Mouse (Mus musculus) heart, embryonic 13.5 days (tissue): ENCODE data around the gene Rnf214. TPM values are rescaled to one million over a fixed set of nuclear protein-coding genes. Genes with fewer than 3 reads are reported as not detected.

ENCODE experiments used
- ATAC-seq: fragments of 200-750 bp; cut with Nextera tagmentation; 2 replicates; pipeline ENCODE4 v1.8.0; 2017; ENCODE audit warnings: moderate TSS enrichment; ENCODE audit not compliant: insufficient number of reproducible peaks, low FRiP score, low TSS enrichment; ENCODE audit errors: extremely low read depth
- H3K27ac ChIP-seq: fragments of 300-500 bp; sonication (generic); replicated peaks from 2 replicates; pipeline ENCODE4 v1.5.1; 2015; ENCODE audit warnings: moderate library complexity, mild to moderate bottlenecking, inconsistent platforms
- H3K27me3 ChIP-seq: fragments of 300-500 bp; sonication (generic); replicated peaks from 2 replicates; pipeline ENCODE4 v1.6.1; 2015; ENCODE audit warnings: mild to moderate bottlenecking, inconsistent platforms
- H3K36me3 ChIP-seq: fragments of 300-500 bp; sonication (generic); 2 replicates; pipeline ENCODE4 v1.6.1; 2015; ENCODE audit warnings: mild to moderate bottlenecking, inconsistent platforms
- H3K4me1 ChIP-seq: fragments of 300-500 bp; sonication (generic); 2 replicates; pipeline ENCODE4 v1.6.1; 2015; ENCODE audit warnings: inconsistent platforms
- H3K4me2 ChIP-seq: fragments of 300-500 bp; sonication (generic); 2 replicates; pipeline ENCODE4 v1.6.1; 2015; ENCODE audit warnings: inconsistent platforms, mild to moderate bottlenecking, moderate library complexity
- H3K4me3 ChIP-seq: fragments of 300-500 bp; sonication (generic); 2 replicates; pipeline ENCODE4 v1.5.1; 2015; ENCODE audit warnings: moderate library complexity, mild to moderate bottlenecking, inconsistent platforms
- H3K9ac ChIP-seq: fragments of 300-500 bp; sonication (generic); 2 replicates; pipeline ENCODE4 v1.6.1; 2015; ENCODE audit warnings: inconsistent platforms, mild to moderate bottlenecking, moderate library complexity
- H3K9me3 ChIP-seq: fragments of 300-500 bp; sonication (generic); 2 replicates; pipeline ENCODE4 v1.6.1; 2016; ENCODE audit warnings: inconsistent platforms
- WGBS: fragments of 180-500 bp; shearing (Covaris S2); methylation state at CpG from one replicate; pipeline ENCODE4 v1.1.7; 2015; ENCODE audit warnings: mixed read lengths; 5-methylcytosine and 5-hydroxymethylcytosine counted together
- polyA plus RNA-seq: library from polyadenylated mRNA; unstranded; fragments of >200 nt; fragmentation: Nextera tagmentation; extraction: Ambion mirVana; gene quantifications from 2 replicates; pipeline ENCODE4 v1.2.1, GENCODE M21; 2015

Gene Rnf214
- polyA plus RNA-seq, result 40.0 and 40.7 TPM in 2 replicates

GRCm38 (mm10) chr9:45906355-45907077 lies at the start of gene Rnf214, which contains the start of gene Pcsk7:
TSS of gene Rnf214 (minus strand) at chr9:45906911.
TSS of gene Pcsk7 (plus strand) at chr9:45906497.
- H3K4me3 ChIP-seq, result peak within 1 kb of the TSS; percentile 74
- ATAC-seq, result peak; percentile 86
- peaks cover 55% of the 10 kb centered on the region for H3K36me3 ChIP-seq
- no peaks in the 10 kb centered on the region for H3K9me3 ChIP-seq
- H3K27me3 ChIP-seq, result no peaks in the 10 kb centered on the region
- peak within 1 kb of the TSS; percentile 78 for H3K4me2 ChIP-seq
- peak within 1 kb of the TSS; percentile 98 for H3K9ac ChIP-seq
- whole genome bisulfite sequencing, result under 1% methylated on average over 65 of the region's 80 CpGs
- H3K4me1 ChIP-seq, result peaks cover 26% of the 10 kb centered on the region
- H3K27ac ChIP-seq, result peak within 1 kb of the TSS; percentile 98

DNA sequence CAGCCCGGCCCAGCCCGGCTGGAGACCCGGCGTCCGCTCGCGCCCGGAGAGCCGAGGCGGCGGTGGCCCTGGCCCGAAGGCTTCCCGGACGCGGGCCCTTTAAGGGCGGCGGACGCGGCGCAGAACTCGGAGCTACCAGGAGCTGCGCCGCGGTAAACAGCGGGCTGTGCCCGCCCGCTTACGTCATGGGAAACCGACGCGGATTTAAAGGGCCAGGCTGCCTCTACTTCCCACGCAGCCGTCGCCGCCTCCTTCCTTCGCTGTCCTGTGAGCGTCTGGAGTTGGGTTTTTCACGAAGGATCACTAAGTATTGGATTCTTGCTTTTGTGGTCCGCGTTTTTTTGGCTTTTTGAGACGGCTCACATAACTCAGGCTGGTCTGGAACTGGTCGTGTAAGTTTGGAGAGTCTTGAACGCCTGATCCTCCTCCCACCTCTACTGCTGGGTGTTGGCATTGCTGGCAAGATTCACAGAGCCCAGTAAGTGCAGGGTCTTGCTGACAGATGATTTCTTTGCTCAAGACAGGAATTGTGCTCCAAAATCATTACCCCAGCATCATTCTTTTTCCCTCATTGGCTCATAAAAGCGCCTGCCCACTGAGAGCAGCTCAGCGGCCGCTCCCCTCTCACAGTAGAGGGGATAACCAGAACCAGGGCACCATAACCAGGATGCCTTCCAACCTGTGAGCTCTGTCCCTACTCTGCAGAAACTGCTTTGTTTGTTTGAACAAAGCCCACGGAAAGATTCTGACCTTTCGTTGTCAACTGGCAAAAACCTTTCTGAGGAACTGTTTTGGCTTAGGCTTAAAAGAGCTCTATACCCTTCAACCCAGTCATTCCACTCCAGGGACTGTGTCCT lies 48.6 kb upstream of the Rnf214 start, which contains the start of gene Sidt2:
TSS of gene Sidt2 (minus strand) at position 152 of the 857 bp plus-strand sequence.
- Histone ChIP-seq H3K27ac (peak within 1 kb of the TSS; percentile 93), H3K9ac (peak within 1 kb of the TSS; percentile 95), H3K4me2 (peak within 1 kb of the TSS; percentile 82), H3K4me3 (peak within 1 kb of the TSS; percentile 77), H3K36me3 (peaks cover 24% of the 10 kb centered on the region), H3K9me3 (no peaks in the 10 kb centered on the region), H3K4me1 (peaks cover 44% of the 10 kb centered on the region), H3K27me3 (no peaks in the 10 kb centered on the region)
- ATAC-seq, result peak; percentile 85
- under 1% methylated on average over 48 of the region's 48 CpGs for WGBS

DNA sequence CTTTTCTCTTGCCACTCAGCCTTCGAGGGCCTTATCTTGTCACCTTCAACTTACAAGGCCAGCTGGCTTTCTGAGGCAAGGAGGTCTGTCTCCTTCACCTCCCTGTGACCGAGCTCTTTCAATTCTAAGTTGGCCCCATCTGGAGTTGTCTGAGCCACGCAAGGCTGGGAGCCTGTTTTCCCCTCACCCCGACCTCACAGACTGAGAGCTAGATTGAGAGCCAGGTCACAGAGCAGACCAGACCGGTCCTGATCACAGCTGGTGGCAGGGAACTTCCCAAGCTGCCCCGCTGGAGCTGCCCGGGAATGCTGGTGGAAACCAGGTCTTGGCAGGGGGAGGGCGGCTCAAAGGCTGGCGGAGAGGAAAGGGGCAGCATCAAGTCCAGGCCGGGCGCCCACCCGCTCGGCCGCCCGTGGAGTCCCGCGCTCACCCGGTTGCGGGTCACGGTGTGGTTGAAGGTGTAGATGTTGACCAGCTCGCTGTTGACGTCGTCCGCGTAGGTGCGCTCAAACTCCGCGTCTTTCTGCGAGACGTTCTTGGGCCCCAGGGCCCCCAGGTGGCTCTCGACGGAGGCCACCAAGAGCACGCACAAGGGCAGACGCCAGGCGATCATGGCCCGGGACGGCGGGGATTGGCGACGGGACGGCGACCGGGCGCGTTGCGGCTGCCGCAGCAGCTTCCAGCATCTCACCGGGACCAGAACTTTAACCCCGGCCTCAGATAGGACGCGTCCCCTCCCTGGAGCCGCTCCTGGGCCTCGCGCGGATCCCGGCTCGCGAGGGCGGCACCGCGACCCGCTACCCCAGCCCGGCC lies 47.8 kb upstream of the Rnf214 start:
- no peaks in the 10 kb centered on the region for H3K27me3 ChIP-seq
- peak; percentile 43; the same call in 1 of the 2 replicates for ATAC-seq
- H3K4me3 ChIP-seq, result peak overlapping the region; percentile 77
- peak overlapping the region; percentile 95 for H3K9ac ChIP-seq
- under 1% methylated on average over 58 of the region's 63 CpGs for WGBS
- H3K4me1 ChIP-seq, result peaks cover 44% of the 10 kb centered on the region
- H3K4me2 ChIP-seq, result peak overlapping the region; percentile 82
- H3K36me3 ChIP-seq, result peaks cover 32% of the 10 kb centered on the region
- peak overlapping the region; percentile 93 for H3K27ac ChIP-seq
- H3K9me3 ChIP-seq, result no peaks in the 10 kb centered on the region

DNA sequence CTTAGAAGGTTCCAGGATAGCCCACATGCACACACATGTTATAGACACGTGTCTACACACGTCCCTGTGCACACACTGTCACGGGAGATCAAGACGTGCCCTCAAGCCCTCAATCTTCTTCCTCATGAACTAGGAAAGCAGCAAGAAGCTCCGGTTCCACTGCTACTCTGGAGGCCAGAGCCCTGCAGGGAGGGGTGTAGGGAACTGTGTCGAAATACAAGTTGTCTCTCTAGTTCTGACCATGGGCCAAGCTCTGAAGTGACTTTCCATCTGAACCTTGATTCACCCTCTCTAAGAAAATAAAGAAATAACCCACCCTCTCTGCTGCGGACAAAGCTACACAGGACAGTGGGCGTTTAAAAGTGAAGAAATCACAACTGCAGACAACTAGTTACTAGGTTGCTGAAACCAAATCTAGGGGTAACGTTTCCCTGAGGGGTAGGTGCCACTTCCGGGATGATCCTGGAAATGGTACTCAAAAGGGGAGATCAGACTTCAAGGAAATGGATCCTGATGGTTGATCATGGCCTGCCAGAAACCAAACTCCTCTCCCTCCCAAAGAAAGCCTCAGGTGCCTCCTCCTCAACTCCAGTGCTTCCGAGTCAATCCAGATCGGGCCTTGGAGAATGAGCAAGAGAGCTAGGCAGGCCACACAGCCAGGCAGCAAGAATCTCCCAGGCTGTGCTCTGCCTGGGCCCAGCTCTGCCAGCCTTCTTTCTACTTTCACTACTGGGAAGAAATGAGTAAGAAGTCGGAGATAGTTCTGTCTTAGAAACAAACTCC lies 47.0 kb upstream of the Rnf214 start:
- no peak for ATAC-seq
- WGBS, result 52% methylated on average over 13 of the region's 13 CpGs

DNA sequence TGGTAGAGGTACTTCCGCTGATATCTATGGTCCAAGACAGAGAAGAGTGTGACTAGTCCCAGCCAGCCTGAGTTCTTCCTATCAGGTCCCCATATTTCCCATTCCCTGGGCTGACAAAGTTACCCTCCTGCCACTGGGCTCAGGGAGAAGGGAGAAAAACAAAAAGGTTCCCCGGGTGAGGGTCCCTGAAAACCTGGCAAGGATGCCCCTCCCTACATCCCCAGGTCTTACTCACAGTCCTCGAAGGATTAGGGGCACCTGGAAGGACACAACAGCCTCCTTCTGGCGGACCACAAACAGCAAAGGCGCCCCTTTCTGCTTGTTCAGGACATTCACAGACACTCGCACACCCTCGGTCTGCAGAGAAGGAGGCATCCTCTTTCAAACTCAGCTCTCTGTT lies 46.2 kb upstream of the Rnf214 start:
- H3K4me3 ChIP-seq, result peak overlapping the region; percentile 77

More for the DNA sequence above, 47.0 kb upstream of the Rnf214 start:
- no peaks in the 10 kb centered on the region for H3K9me3 ChIP-seq
- H3K9ac ChIP-seq, result peak overlapping the region; percentile 95
- no peaks in the 10 kb centered on the region for H3K27me3 ChIP-seq
- peaks cover 40% of the 10 kb centered on the region for H3K36me3 ChIP-seq
- H3K27ac ChIP-seq, result peak overlapping the region; percentile 93
- peaks cover 40% of the 10 kb centered on the region for H3K4me1 ChIP-seq
- H3K4me3 ChIP-seq, result peak overlapping the region; percentile 77
- H3K4me2 ChIP-seq, result peak overlapping the region; percentile 82

DNA sequence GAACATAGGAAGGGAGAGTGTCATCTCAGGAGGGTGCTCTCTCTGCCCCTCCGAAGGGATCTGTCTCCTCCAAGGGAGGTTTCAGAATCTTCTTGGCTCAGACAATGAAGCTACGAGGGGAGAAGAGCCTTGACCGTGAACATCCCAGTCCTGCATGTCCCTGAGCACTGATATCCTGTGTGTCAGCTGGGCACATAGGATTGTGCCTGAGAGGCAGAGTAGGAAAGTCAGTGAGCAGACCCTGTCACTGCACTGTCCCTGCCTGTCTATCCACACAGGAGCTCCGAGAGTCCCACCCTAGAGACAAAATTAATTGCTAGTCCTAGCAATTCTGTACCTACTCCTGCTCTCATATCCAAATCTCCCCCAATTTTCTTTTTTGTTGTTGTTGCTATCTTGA lies 45.3 kb upstream of the Rnf214 start:
- 82% methylated on average over 4 of the region's 4 CpGs for WGBS
- no peak for ATAC-seq

More for the DNA sequence above, 46.2 kb upstream of the Rnf214 start:
- WGBS, result 78% methylated on average over 7 of the region's 7 CpGs
- peaks cover 32% of the 10 kb centered on the region for H3K4me1 ChIP-seq
- ATAC-seq, result no peak
- H3K36me3 ChIP-seq, result peaks cover 48% of the 10 kb centered on the region
- H3K9ac ChIP-seq, result peak overlapping the region; percentile 95
- H3K27ac ChIP-seq, result no peak overlapping the region
- no peaks in the 10 kb centered on the region for H3K27me3 ChIP-seq
- no peaks in the 10 kb centered on the region for H3K9me3 ChIP-seq
- peak overlapping the region; percentile 82 for H3K4me2 ChIP-seq

GRCm38 (mm10) chr9:45946872-45947183 lies 40.1 kb upstream of the Rnf214 start:
- Histone ChIP-seq H3K4me3 (no peak overlapping the region), H3K27ac (no peak overlapping the region), H3K27me3 (no peaks in the 10 kb centered on the region), H3K9me3 (no peaks in the 10 kb centered on the region), H3K9ac (no peak overlapping the region), H3K4me1 (no peaks in the 10 kb centered on the region), H3K4me2 (no peak overlapping the region), H3K36me3 (peaks cover 99% of the 10 kb centered on the region)
- WGBS, result 85% methylated on average over 10 of the region's 10 CpGs
- no peak for ATAC-seq

More for the DNA sequence above, 45.3 kb upstream of the Rnf214 start:
- no peak overlapping the region for H3K4me2 ChIP-seq
- H3K36me3 ChIP-seq, result peaks cover 57% of the 10 kb centered on the region
- H3K9ac ChIP-seq, result no peak overlapping the region
- H3K27me3 ChIP-seq, result no peaks in the 10 kb centered on the region
- H3K27ac ChIP-seq, result no peak overlapping the region
- H3K9me3 ChIP-seq, result no peaks in the 10 kb centered on the region
- H3K4me1 ChIP-seq, result peaks cover 31% of the 10 kb centered on the region
- H3K4me3 ChIP-seq, result no peak overlapping the region

DNA sequence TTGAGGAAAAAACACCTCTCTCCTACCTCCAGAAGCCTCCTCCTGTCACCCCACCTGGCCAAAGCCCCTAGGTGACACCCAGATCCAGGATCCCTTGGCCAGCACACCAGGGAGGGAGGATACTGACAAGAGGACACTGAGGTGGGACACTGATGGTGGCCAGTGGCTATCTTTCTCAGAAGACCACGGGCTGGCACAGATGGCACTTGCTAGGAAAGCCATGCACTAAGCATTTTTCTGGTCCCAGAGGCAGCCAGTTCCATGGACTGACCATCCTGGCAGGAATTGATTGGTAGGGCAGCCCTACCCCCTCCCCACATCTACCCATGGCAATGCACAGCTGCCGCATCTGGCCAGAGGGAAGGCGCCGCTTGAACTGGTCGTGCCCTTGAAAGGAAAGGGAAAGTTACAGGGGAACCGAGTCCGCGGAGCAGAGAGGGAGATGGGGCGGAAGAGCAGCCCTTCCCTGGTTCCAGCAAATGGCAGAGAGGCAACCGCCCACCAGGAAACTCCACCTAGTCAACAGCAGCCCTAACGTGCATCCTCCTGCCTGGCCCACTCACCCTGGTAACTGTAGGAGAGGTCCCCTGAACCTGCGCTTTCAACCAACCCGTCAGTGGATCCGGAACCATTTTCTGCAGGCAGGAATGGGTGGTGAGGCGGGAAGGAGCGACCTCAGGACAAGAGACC lies 39.6 kb upstream of the Rnf214 start:
- H3K9me3 ChIP-seq, result no peaks in the 10 kb centered on the region
- 81% methylated on average over 16 of the region's 16 CpGs for whole genome bisulfite sequencing

DNA sequence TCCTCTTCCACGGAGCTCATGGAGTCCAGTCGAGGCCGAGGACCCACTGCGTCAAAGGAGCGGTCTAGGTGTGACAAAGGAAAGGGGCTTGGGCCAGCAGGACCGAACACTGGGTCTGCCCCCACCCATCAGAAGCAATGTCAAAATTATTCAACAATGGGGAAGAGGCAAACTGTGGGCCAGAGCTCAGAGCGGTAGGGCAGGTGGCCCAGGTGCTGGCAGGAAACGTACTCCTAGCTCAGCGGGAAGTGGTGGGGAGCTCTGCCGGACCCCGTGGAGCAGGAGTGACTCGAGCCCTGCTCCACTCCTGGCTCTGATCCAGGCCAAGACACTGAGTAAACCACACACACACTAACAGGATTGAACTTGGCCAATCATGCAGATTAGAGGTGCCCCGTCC lies 39.0 kb upstream of the Rnf214 start:
- Histone ChIP-seq H3K4me2 (no peak overlapping the region), H3K9ac (no peak overlapping the region), H3K27ac (no peak overlapping the region), H3K9me3 (no peaks in the 10 kb centered on the region), H3K27me3 (no peaks in the 10 kb centered on the region), H3K4me1 (no peaks in the 10 kb centered on the region), H3K36me3 (peaks cover 99% of the 10 kb centered on the region), H3K4me3 (no peak overlapping the region)
- no peak for ATAC-seq
- 89% methylated on average over 13 of the region's 13 CpGs for WGBS

More for the DNA sequence above, 39.6 kb upstream of the Rnf214 start:
- no peak overlapping the region for H3K4me3 ChIP-seq
- no peak overlapping the region for H3K4me2 ChIP-seq
- no peaks in the 10 kb centered on the region for H3K4me1 ChIP-seq
- peaks cover 99% of the 10 kb centered on the region for H3K36me3 ChIP-seq
- ATAC-seq, result no peak
- no peak overlapping the region for H3K9ac ChIP-seq
- H3K27ac ChIP-seq, result no peak overlapping the region
- no peaks in the 10 kb centered on the region for H3K27me3 ChIP-seq
